Mouse (Mus musculus): ENCODE measurements around the gene Slco2a1. TPM values are rescaled to one million over a fixed set of nuclear protein-coding genes. Genes with fewer than 3 reads are reported as not detected.

Gene Slco2a1
- polyA plus RNA-seq, 1 experiment from 2014 or later: 4.0 TPM

GRCm38 (mm10) chr9:102992877-102993276 lies 4.4 kb downstream of the Slco2a1 start:
- H3K4me3 ChIP-seq (ENCODE audit: low read length): no peak overlapping the region
- no peak overlapping the region for H3K27ac ChIP-seq (ENCODE audit: low read depth, low read length)
- H3K9ac ChIP-seq (ENCODE audit: low read depth, low read length): 0 out of 2 replicates have a peak overlapping the region, but pooled peaks have one; percentile 23
- WGBS: 44% methylated on average over 6 of the region's 6 CpGs
- peaks cover 4% of the 10 kb centered on the region; the same call in 1 of the 2 replicates for H3K4me1 ChIP-seq (ENCODE audit: control insufficient read depth, insufficient read depth, low read length)
- no peaks in the 10 kb centered on the region for H3K27me3 ChIP-seq (ENCODE audit: control insufficient read depth, insufficient read depth, low read length)
- ATAC-seq (ENCODE audit: low FRiP score, low TSS enrichment): no peak
- H3K4me2 ChIP-seq (replicated peaks; ENCODE audit: low read depth, low read length): no peak overlapping the region
- no peaks in the 10 kb centered on the region for H3K9me3 ChIP-seq (ENCODE audit: control insufficient read depth, low read length)
- no peaks in the 10 kb centered on the region for H3K36me3 ChIP-seq (ENCODE audit: control insufficient read depth, insufficient read depth, low read length)

DNA sequence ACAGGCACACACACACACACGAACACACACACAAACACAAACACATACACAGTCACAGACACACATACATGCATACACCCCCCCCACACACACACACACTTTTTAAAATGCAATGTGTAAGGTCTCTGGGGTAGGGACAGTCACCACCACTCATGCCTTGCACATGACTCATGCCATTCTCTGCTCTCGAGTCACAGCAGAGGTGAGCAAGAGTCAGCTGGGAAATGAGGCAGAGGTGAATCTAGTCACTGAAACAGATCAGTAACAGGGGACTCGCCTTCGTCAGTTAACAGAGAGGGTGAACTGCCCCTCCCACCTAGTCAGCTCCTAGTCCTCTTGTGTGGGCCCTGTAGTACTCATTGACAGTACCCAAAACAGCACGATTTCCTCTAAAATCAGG lies 5.3 kb downstream of the Slco2a1 start:
- no peak overlapping the region for H3K9ac ChIP-seq (ENCODE audit: low read depth, low read length)
- H3K36me3 ChIP-seq (ENCODE audit: control insufficient read depth, insufficient read depth, low read length): no peaks in the 10 kb centered on the region
- no peak overlapping the region for H3K4me2 ChIP-seq (replicated peaks; ENCODE audit: low read depth, low read length)
- WGBS: 60% methylated on average over 5 of the region's 5 CpGs
- H3K4me3 ChIP-seq (ENCODE audit: low read length): no peak overlapping the region
- peaks cover 4% of the 10 kb centered on the region; the same call in 1 of the 2 replicates for H3K4me1 ChIP-seq (ENCODE audit: control insufficient read depth, insufficient read depth, low read length)
- H3K9me3 ChIP-seq (ENCODE audit: control insufficient read depth, low read length): no peaks in the 10 kb centered on the region
- no peak for ATAC-seq (ENCODE audit: low FRiP score, low TSS enrichment)
- H3K27ac ChIP-seq (ENCODE audit: low read depth, low read length): no peak overlapping the region
- no peaks in the 10 kb centered on the region for H3K27me3 ChIP-seq (ENCODE audit: control insufficient read depth, insufficient read depth, low read length)

GRCm38 (mm10) chr9:102995800-102996635 lies 7.5 kb downstream of the Slco2a1 start:
- Histone ChIP-seq H3K4me1 (ENCODE audit: control insufficient read depth, insufficient read depth, low read length) (peaks cover 4% of the 10 kb centered on the region; the same call in 1 of the 2 replicates), H3K27me3 (ENCODE audit: control insufficient read depth, insufficient read depth, low read length) (no peaks in the 10 kb centered on the region), H3K36me3 (ENCODE audit: control insufficient read depth, insufficient read depth, low read length) (no peaks in the 10 kb centered on the region), H3K4me2 (replicated peaks; ENCODE audit: low read depth, low read length) (no peak overlapping the region), H3K9ac (ENCODE audit: low read depth, low read length) (no peak overlapping the region), H3K27ac (ENCODE audit: low read depth, low read length) (no peak overlapping the region), H3K9me3 (ENCODE audit: control insufficient read depth, low read length) (no peaks in the 10 kb centered on the region), H3K4me3 (ENCODE audit: low read length) (no peak overlapping the region)
- 64% methylated on average over 12 of the region's 12 CpGs for WGBS
- no peak for ATAC-seq (ENCODE audit: low FRiP score, low TSS enrichment)

GRCm38 (mm10) chr9:103000384-103000783 lies 11.9 kb downstream of the Slco2a1 start:
- Histone ChIP-seq H3K27ac (ENCODE audit: low read depth, low read length) (no peak overlapping the region), H3K9me3 (ENCODE audit: control insufficient read depth, low read length) (no peaks in the 10 kb centered on the region), H3K4me3 (ENCODE audit: low read length) (no peak overlapping the region), H3K9ac (ENCODE audit: low read depth, low read length) (no peak overlapping the region), H3K27me3 (ENCODE audit: control insufficient read depth, insufficient read depth, low read length) (no peaks in the 10 kb centered on the region), H3K4me2 (replicated peaks; ENCODE audit: low read depth, low read length) (no peak overlapping the region), H3K4me1 (ENCODE audit: control insufficient read depth, insufficient read depth, low read length) (no peaks in the 10 kb centered on the region), H3K36me3 (ENCODE audit: control insufficient read depth, insufficient read depth, low read length) (no peaks in the 10 kb centered on the region)
- ATAC-seq (ENCODE audit: low FRiP score, low TSS enrichment): no peak
- 78% methylated on average over 7 of the region's 7 CpGs for WGBS

- Histone ChIP-seq H3K36me3 (ENCODE audit: control insufficient read depth, insufficient read depth, low read length) (no peaks in the 10 kb centered on the region), H3K9me3 (ENCODE audit: control insufficient read depth, low read length) (no peaks in the 10 kb centered on the region), H3K27ac (ENCODE audit: low read depth, low read length) (no peak overlapping the region), H3K9ac (ENCODE audit: low read depth, low read length) (no peak overlapping the region), H3K4me2 (replicated peaks; ENCODE audit: low read depth, low read length) (no peak overlapping the region), H3K27me3 (ENCODE audit: control insufficient read depth, insufficient read depth, low read length) (peaks cover 4% of the 10 kb centered on the region; the same call in 1 of the 2 replicates), H3K4me3 (ENCODE audit: low read length) (no peak overlapping the region), H3K4me1 (ENCODE audit: control insufficient read depth, insufficient read depth, low read length) (peaks cover 15% of the 10 kb centered on the region)
- no peak for ATAC-seq (ENCODE audit: low FRiP score, low TSS enrichment)
- WGBS: 85% methylated on average over 6 of the region's 6 CpGs
Measured at GRCm38 (mm10) chr9:103004343-103004742, 15.8 kb downstream of the Slco2a1 start.

DNA sequence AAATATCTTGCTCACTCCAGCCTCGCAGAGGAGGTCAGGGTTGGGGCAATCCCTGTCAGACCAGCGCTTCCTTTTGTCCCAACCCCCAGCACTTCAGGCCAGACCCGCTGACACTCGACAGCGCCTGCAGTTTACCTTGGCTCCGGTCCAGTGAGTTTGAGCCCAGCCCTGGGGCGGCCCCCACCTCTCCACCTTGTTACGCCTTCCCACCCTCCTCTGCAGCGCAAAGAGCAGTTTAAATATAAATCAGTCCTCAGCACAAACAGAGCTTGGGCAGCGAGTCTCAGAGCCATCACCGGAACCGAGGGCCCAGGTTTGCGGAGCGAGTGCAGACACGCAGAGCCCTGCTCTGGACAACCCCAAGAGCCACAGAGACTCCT lies 19.2 kb downstream of the Slco2a1 start:
- H3K4me3 ChIP-seq (ENCODE audit: low read length): peak overlapping the region; percentile 44
- peak overlapping the region; percentile 89 for H3K4me2 ChIP-seq (replicated peaks; ENCODE audit: low read depth, low read length)
- H3K27ac ChIP-seq (ENCODE audit: low read depth, low read length): 0 out of 2 replicates have a peak overlapping the region, but pooled peaks have one; percentile 55
- H3K27me3 ChIP-seq (ENCODE audit: control insufficient read depth, insufficient read depth, low read length): peaks cover 7% of the 10 kb centered on the region; the same call in 1 of the 2 replicates
- H3K9me3 ChIP-seq (ENCODE audit: control insufficient read depth, low read length): no peaks in the 10 kb centered on the region
- H3K9ac ChIP-seq (ENCODE audit: low read depth, low read length): peak overlapping the region; percentile 61; the same call in 1 of the 2 replicates
- no peaks in the 10 kb centered on the region for H3K36me3 ChIP-seq (ENCODE audit: control insufficient read depth, insufficient read depth, low read length)
- H3K4me1 ChIP-seq (ENCODE audit: control insufficient read depth, insufficient read depth, low read length): peaks cover 15% of the 10 kb centered on the region
- 2% methylated on average over 15 of the region's 15 CpGs for WGBS
- peak; percentile 89 for ATAC-seq (ENCODE audit: low FRiP score, low TSS enrichment)

DNA sequence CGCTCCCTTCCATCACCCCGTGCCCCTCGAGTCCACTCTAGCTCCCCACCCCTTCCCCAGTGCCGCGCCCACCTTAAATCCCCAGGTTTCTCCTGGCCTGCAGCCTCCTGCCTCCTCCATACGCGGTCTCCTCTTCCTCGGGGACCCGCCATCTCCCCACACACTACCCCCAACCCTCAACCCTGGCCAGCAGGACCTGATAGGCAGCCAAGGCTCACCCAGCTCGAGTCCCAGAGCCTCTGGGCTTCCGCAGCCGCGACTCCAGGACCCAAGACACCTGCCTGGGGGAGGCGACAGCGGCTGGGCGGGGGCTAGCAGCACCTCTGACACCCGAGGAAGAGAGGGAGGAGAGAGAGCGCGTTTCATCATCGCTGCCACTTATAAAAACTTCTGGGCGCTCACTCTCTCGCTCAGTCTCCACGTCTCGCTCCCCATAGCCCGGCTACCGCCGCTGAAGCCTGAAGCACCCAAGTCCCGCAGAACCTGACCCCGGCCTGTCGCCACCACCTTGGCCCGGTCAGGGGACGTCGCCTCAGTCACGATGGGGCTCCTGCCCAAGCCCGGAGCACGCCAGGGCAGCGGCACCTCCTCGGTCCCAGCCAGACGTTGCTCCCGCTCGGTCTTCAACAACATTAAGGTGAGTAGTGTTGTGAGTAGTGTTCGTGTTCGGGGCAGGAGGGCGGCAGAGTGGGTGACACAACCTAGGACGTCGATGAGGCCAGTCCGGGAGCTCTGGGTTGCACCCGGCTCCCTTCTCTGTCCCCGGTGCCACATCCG lies 19.8 kb downstream of the Slco2a1 start:
- 0 out of 2 replicates have a peak overlapping the region, but pooled peaks have one; percentile 55 for H3K27ac ChIP-seq (ENCODE audit: low read depth, low read length)
- H3K9me3 ChIP-seq (ENCODE audit: control insufficient read depth, low read length): no peaks in the 10 kb centered on the region
- 1% methylated on average over 42 of the region's 50 CpGs for WGBS
- peak overlapping the region; percentile 44 for H3K4me3 ChIP-seq (ENCODE audit: low read length)
- no peaks in the 10 kb centered on the region for H3K36me3 ChIP-seq (ENCODE audit: control insufficient read depth, insufficient read depth, low read length)
- H3K27me3 ChIP-seq (ENCODE audit: control insufficient read depth, insufficient read depth, low read length): peaks cover 7% of the 10 kb centered on the region; the same call in 1 of the 2 replicates
- peak overlapping the region; percentile 61 for H3K9ac ChIP-seq (ENCODE audit: low read depth, low read length)
- H3K4me1 ChIP-seq (ENCODE audit: control insufficient read depth, insufficient read depth, low read length): peaks cover 15% of the 10 kb centered on the region
- peak overlapping the region; percentile 89 for H3K4me2 ChIP-seq (replicated peaks; ENCODE audit: low read depth, low read length)
- peak; percentile 58 for ATAC-seq (ENCODE audit: low FRiP score, low TSS enrichment)

DNA sequence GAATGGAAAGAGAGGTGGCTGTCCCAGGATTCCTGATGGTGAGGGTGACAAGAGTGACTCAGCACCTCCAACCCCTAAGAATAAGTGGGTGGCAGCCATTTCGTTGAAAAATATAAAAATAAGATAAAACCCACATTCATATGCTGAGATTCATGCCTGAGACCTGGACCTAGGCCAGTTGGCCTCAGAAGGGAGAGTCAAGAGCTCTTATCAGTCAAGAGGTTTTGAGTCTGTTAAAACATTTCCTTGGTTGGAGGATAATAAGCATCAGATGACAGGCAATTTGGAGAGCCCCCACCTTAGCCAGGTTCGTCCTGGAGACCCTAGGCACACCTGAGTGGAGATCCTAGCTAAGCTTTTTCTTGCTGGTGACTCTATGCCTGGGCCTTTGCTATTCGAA lies 21.6 kb downstream of the Slco2a1 start:
- H3K4me1 ChIP-seq (ENCODE audit: control insufficient read depth, insufficient read depth, low read length): peaks cover 15% of the 10 kb centered on the region
- H3K27ac ChIP-seq (ENCODE audit: low read depth, low read length): no peak overlapping the region
- no peak overlapping the region for H3K4me3 ChIP-seq (ENCODE audit: low read length)
- H3K9me3 ChIP-seq (ENCODE audit: control insufficient read depth, low read length): no peaks in the 10 kb centered on the region
- ATAC-seq (ENCODE audit: low FRiP score, low TSS enrichment): no peak
- H3K9ac ChIP-seq (ENCODE audit: low read depth, low read length): no peak overlapping the region
- 78% methylated on average over 3 of the region's 3 CpGs for WGBS
- peaks cover 7% of the 10 kb centered on the region; the same call in 1 of the 2 replicates for H3K27me3 ChIP-seq (ENCODE audit: control insufficient read depth, insufficient read depth, low read length)
- H3K4me2 ChIP-seq (replicated peaks; ENCODE audit: low read depth, low read length): no peak overlapping the region
- no peaks in the 10 kb centered on the region for H3K36me3 ChIP-seq (ENCODE audit: control insufficient read depth, insufficient read depth, low read length)

All from kidney, embryonic 14.5 days (tissue).